Mouse (Mus musculus) bone marrow macrophage, adult 2 months (primary cell): ENCODE measurements around the gene Hdgfl2.

Source experiments
- CTCF ChIP-seq: IDR thresholded peaks from 2 replicates; pipeline ENCODE4 v1.5.1; 2012; ENCODE audit warnings: low read depth, mild to moderate bottlenecking, low read length, moderate library complexity
- POLR2A ChIP-seq: IDR thresholded peaks from 2 replicates; pipeline ENCODE4 v1.6.1; 2012; ENCODE audit warnings: mild to moderate bottlenecking, low read depth, low read length, borderline replicate concordance

- TF ChIP-seq CTCF: no peak
- no peak for TF ChIP-seq POLR2A
Observed at GRCm38 (mm10) chr17:56144546-56144945, 65.1 kb downstream of the Hdgfl2 start.
